Mouse (Mus musculus) kidney, adult 8-10 months (tissue): ENCODE measurements around the gene Dcakd.

ENCODE experiments used
- DNase-seq, 2 experiments: peaks; one replicate each; pipeline ENCODE4 v3.0.0; 2022

The Dcakd gene

DNA sequence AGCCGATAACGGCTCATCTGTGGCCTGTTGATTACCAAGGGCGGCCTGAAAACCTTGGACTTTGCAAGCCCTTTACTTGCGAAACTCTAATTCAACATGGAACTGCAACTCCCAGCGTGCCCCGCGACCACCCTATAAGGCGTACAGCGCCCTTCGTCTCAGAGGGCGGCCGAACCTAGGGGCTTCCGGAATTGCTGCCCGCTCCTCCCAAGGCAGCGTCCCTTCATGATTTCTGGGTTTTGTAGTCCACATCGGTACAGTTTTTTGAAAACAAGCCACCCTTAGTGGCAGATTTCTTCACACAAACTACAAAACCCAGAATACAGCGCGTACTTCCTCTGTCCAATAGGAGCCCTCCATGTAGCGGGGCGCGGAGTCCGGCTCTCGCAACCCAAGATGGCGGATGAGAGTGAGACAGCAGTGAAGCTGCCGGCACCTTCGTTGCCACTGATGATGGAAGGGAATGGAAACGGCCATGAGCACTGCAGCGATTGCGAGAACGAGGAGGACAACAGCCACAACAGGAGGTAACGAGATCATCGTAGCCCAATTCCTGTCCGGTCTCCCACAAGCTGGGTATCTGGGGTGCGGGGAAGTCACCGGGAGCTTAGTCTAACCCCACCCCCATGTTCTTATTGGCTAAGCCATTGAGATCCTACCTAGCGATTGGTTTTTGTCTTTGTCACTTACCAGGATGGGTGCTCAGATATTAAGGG, at the start of gene Dcakd, which contains the start of gene Nmt1:
Dcakd (minus strand) TSS at position 158 of the 716 bp plus-strand sequence.
Nmt1 (plus strand) TSS at position 15 of the 716 bp plus-strand sequence.
- peak; percentile 95 to 98 for DNase-seq

DNA sequence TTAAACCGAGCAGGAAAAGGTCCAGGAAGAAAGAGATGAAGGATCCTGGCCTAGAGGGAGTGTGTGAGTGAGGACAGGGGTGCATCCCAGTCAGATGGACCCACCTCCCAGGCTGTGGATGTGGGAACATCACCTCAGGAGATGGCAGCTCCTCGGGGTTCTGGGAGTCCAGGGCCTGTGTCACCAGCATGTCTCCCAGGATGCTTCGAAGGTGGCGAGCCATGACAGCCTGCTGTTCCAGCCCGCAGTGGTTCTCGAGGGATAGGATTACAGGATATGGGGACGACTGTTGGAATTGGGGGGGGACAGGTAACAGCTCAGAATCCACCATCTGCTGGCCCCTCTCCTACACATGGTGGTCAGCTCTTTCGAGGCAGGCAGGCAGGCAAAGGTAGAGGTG, 48.4 kb upstream of the Dcakd start:
- no peak for DNase-seq

DNA sequence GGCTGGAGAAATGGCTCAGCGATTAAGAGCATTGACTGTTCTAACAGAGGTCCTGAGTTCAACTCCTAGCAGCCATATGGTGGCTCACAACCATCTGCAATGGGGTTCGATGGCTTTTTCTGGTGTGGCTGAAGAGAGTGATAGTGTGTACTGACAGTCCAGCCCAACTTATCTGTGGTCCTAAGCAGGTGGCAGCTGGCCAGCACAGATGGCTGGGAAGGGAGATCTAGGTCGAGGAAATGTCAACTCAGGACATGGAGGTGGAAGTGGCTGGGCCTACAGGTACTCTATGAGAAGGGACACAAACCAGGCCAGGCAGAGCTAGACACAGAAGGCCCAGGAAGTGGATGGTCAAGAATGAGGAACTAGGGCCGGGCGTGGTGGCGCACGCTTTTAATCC, 47.9 kb upstream of the Dcakd start:
- DNase-seq, result no peak

DNA sequence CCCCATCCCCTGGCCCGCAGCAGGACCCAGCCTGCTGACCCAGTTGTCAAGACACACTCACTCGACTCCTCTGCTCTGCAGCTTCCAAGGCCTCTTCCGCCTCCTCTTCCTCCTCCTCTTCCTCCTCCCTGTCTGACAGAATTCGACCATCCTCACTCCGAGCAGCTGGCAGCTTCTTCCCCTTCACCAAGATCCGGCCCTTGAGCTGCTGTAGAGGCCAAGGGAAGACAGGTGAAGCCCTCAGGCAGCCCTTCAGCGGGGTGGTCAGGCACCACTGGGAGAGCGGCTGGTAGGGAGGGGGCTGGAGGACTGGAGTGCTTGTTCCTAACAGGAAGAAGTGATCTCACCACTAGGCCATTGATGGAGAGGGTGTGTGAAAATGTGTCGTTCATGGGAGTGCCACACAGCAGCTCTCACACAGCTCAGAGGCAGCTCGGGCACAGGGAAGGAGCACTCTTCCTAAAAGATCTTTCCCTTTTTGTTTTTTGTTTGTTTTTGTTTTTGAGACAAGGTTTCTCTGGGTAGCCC, 46.7 kb upstream of the Dcakd start:
- no peak for DNase-seq

DNA sequence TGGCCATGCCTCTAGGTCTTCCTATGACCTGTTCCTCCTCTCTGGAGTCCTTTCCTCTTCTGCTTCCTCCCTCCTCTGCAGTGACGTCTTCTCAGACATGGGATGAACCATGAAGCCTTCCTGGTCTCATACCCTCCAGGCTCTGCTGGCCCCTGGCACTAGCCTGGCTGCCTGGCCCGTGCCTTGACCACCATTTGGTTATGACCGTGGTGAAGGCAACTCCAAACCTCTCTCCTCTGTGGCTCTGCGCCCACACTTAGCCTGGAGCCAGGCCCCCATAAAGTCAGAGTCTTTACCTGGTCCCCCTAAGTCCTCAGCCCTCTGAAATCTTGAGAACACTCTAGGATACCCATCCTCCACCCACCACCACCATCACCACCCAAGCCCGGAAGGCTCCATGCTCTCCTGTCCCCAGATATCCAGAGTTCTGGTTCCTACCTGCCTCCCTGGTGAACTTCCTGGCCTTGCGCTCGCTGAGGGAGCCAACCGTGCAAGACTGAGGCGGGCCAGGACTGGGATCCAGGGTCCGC, 46.1 kb upstream of the Dcakd start:
- no peak for DNase-seq

DNA sequence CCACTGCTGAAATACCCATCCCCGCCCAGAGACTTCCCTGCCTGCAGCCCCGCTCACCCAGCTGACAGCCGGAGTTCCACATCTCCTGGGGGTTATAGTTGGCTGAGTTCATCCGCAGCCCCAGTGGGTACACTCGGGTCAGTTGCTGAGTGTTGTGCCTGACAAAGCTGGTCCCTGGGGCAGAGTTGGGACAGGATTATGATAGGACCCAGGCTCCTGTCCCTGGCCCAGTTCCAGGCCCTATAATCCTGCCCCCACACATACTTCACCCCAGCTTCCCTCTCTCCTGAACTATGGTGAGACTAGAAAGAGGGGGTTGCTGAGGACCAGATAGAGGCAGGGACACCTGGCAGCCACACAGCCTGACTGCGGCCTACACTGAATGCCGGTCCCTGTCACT, 45.5 kb upstream of the Dcakd start:
- DNase-seq, result no peak

DNA sequence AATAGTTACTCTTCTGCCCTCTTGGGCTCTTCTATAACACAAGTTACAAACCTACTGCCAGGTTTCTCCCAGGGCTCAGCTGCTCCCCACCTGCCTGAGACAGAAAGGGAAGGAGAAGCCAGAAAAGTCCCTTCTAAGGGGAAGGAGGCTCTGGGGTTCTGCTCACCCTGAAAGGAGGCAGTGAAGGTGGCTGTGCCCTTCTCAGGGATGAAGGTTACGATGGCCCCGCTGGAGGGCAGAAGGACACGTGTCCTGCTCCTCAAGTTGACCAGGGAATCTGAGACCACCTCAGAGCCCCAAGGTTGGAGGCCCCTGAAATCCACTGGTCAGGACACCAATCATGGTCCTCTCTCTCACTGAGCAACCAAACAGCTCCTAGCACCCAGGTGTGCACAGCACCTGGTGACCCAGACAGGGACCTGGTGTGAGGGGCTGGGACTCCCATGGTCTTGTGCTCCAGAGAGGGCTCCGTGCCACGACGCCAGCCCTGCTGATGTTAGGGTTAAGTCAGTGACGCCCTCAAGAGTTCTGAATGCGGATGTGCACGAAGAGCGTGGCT, 42.3 kb upstream of the Dcakd start:
- DNase-seq, result no peak

DNA sequence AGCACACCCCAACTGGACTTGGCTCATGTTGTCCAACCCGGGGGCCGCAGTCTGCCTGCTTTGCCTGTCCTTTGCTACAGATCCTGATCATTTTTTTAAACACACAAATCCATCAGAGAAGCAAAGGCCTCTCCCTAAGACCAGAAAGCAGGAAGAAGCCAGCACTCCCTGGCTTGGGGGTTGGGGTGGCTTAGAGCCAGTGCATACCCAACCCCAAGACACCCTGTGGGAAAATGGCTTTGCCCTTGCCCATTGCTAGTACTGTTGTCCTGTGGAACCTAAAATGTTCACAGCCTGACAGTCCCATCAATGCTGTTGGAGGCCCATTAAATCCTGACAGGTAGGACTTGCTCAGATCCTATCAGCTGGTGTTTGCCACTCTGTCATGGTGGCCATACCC, 41.6 kb upstream of the Dcakd start:
- no peak for DNase-seq

DNA sequence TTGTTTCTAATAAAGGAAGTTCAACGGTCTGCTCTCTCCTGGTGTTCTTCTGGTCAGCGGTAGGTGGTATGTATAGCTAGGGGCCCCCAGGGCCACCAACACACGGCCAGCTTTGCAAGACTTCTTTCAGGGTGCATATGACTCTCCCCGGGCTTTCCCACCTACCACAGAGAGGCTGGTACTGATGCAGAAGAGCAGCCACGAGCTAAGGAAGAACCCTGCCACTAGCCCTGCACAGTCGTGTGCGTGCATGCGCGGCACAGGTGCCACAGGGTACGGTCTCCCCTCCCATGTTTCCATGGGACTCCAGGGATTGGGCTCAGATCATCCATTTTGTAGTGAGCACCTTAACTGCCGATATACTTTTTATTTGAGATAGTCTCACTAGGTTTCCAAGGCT, 40.8 kb upstream of the Dcakd start:
- DNase-seq, result no peak

DNA sequence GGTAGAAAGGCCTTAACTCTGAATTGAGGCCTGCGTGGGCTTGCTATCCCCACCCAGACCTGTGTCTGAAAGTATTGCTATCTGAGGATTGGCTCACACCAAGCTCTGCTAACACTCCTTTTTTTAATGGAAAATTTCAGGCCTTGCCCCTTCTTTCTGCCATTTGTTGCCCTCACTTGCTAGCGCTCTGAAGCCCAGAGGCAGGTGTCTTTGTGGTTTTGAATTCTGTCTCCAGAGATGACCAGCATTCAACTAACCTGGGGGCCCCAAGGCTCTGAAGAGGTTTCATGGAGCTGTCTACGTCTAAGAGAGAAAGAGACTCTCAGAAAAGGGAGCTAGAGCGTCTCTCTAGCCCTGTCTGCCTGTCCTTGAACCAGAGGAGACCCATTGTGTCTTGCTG, 40.1 kb upstream of the Dcakd start:
- no peak for DNase-seq

DNA sequence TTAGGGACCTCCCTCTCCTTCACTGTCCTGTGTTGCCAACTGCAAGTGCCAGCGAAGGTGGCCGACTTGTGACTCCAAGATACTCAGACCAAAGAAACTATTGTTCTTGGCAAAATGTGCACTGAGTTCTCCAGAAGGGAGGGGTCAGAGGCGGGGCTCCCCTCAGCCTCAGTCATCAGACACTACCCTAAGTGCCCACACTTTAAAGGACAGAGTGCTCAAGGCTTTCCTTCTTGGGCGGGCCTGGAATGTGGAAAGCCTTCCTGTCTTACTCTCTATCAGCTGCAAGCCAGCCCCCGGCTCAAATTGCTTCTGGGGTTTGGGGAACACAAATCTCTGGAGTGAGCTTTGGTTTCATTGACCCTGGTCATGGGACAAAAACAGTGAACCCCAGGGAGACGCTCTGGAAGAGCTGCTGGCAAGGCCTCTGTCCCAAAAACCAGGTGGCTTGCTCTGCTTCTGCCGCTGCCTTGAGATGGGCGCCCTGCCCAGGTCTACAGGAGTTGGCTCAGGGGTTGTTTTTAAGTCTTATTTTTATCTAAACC, 39.4 kb upstream of the Dcakd start:
- DNase-seq, result peak; percentile 25 to 32

DNA sequence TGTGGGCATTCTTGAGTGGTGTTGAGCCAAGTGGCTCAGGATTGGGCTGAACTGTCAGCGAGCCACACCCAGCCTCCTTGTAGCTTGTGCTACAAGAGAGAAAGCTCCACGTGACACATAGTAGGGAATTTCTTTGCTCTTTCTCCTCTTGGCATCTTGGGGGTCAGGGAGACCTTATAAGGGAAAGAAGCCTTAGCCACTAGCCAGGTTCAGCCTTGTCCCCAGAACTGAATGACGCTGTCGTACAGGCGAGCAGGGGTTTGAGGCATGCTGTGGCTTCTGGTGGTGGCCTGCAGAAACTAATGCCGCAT, 38.9 kb upstream of the Dcakd start:
- DNase-seq, result no peak

DNA sequence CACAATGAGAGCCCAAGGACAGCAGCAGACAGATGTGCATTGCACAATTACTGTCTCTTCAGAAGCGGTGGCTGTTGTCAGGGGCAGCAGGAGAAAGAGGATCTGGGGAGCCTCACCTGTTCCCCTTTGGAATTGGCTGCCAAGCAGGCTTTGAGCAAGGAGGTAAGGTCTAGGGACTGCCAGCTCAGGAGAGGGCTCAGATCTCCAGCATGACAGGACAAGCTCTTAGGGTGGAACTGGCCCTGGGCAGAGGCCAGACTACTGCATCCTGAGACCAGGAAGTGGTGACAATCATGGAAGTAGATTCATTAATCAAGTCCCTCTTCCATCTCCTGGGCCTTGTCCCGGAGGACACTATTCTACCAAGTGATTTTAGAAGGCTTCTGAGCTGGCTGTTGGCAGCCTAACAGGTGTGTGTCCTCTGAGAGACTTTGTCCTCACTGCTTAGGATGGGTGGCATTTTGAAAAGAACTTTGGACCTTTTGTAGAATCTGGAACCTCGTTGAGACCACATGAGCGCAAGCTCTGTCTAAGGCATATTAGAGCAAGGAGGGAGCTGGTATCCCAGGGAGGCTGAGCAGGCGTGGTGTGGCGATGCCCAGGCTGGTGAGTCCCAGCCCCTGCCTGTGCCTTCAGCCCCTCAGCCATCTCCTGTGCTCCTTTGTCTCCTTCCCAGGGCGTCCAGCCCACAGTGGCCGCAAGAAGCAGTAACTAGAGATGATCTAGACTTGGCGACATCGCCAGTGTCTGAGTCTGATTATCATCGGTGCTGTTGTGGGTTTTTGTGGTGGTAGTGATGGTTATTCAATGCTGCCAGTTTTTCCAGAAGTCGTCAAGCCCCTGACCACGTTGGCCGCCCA, 38.3 kb upstream of the Dcakd start:
- peak; percentile 30 to 33 for DNase-seq

DNA sequence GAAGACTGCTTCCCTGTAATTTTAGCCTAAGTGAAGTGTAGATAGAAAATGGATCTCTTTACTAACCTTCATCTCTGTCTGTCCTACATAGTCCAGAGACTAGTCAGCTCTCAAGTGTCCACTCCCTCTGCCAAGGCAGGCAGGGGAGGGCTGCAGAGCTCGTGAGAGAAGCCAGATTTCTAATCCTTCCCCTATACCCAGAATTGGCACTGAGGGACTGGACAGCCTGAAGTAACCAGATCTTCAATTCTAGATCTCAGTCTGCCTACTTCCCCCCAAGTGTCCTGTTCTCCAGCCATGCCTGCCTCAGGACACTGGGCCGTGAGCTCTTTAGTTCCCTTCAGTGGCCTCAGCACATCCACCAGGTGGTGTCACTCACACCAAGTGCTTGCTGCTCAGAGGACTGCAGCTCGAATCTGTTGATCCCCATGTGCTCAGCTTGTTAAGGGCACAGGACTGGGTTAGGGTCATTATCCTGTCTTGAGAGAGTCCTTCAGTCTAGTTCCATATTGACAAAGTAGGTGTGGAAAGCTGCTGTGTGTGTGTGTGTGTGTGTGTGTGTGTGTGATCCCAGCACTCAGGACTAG, 30.5 kb upstream of the Dcakd start:
- no peak for DNase-seq

DNA sequence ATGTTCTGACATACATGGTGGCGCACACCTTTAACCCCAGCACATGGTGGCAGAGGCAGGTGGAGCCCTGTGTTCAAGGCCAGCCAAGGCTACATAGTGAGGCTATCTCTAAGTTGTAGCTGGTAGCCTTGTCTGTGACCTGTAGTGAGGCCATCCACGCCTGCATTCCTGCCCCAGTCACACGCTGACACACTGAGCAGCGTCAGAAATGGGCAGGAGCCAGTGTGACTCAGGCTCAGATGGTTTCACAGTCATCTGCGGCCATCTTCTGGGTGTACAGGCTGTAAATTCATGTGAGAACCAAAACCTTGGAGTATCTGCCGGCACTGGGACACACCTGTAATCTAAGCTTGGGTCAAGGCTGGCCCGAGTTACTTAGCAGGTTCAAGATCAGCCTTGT, 28.5 kb upstream of the Dcakd start:
- no peak for DNase-seq

DNA sequence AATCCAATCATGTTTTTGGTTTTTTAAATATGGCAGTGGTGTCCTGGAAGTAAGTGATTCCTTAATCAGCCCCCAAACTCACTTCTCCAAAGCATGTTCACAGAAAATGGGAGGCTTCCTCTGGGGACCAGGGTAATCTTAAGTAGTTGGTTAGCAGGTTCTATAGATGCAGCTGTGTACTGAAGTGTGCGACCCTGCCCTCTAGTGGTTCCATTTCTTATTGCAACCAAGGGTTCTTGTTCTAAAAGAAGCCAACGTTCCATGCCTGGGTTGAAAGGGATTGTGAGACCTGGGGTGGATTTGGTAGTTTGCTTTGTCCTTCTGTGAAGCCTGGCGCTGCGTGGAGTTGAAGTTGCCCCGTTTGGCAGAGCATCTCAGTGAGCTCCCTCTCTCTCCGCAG, 26.7 kb upstream of the Dcakd start:
- DNase-seq, result peak; percentile 54 to 79

DNA sequence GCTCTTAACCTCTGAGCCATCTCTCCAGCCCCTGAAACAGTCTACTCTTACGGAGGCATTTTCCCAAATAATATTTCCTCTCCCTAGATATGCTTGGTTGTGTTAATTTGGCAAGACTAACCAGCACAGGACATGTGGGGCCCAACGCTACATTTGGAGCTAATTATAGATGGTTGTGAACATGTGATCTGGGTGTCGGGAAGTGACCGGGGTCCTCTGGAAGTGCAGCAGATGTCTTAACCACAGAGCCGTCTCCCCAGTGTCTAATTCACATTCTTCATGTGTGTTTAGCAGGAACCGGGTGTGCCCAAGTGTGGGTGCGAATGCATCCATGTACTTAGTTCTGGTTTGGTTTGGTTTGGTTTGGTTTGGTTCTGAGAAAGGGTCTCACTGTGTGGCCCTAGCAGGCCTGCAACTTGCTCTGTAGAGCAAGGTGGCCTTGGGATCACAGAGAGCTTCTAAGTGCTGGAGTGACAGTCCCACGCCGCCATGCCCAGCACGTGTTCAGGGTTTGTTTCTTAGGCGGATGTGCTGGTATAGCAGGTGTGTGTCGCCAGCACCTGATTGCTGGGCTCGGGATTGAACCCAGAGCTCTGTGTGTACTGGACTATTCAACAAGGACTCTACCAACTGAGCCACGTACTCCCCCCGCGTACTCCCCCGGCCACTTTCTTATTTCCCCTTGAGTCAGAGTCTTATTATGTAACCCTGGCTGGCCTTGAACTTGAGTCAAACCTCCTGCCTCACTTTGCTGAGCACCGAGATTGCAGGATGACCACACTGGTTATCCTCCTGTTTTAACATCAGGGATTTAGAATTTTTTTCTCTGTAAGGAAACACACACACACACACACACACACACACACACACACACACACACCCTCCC, 25.3 kb upstream of the Dcakd start:
- DNase-seq, result no peak

DNA sequence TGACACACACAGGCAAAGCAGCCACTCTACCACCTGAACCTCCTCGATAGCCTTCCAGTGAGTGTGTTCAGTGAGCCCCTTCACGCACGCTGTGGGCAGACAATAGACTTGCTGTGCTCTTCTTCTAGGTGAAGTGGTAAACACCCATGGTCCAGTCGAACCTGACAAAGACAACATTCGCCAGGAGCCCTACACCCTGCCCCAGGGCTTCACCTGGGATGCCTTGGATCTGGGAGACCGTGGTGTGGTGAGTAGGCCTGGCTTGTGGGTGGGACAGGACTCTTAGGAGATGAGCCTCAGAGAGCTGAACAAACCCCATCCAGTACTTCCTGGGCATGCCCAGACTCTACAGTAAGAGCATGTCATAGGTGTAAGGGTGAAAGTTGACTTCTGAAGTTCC, 23.9 kb upstream of the Dcakd start:
- DNase-seq, result no peak

DNA sequence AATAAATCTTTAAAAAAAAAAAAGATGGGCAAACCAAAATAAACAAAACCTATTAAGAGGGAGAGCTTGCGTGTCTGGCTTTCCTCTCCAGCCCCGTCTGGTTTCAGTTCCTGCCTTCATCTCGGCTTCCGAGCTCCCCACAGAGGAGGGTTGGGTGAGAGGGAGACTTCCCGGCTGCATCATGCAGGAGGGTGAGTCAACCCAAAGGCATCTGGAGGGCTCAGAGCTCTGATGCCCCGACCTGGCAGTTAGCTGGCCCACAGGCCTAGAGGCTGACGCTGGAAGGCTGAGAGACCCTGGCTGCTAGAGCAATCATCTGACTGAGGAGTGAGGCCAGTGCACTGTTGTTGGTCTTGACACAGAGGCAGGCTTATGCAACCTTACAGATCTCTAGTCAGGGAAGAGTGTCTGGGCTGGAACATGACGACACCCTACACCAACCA, 23.1 kb upstream of the Dcakd start:
- no peak for DNase-seq

DNA sequence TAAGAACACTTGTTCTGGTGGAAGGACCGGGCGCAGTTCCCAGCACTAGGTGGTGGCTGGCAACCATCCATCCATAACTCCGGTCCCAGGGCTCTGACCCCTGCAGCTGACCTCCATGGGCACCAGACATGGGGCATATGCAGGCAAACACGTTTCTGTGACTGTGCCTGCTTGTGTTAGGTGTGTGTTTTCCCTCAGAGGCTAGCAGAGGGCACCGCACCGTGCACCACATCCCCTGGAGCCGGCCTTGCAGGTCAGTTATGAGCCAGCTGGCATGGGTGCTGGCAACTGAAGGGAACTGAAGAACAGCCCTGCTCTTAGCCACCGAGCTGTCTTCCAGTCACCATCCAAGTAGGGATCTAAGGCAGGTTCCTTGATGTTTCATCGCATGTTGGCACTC, 22.0 kb upstream of the Dcakd start:
- DNase-seq, result no peak

DNA sequence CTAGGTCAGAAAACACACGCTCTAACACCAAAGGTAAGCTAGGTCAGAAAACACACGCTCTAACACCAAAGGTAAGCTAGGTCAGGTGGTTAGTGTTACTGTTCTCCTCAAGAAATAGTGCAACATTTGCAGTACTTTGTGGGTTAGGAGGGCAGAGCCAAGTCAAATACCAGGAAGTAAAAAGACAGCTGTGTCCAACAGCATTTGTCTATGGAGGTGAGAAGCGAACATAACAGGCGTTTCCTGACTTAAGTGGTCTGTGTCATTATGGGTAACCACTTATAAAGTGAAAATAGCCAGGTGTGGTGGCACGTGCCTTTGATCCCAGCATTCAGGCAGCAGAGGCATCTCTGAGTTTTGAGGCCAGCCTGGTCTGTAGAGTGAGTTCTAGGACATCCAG, 21.5 kb upstream of the Dcakd start:
- DNase-seq, result no peak

DNA sequence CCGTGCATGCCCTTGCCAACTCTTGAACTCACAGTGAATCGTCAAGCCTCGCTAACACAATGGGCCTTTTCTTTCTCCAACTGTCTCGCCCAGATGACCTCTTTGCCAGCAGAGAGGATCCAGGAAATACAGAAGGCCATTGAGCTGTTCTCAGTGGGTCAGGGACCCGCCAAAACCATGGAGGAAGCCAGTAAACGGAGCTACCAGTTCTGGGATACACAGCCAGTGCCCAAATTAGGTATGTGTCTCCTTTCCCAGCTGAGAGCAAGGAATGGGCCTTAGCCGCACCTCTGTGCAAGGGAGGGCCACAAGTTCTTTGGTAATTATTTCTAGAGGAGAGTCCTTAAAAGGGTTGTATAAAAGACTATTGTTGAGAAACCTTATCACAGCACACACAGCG, 18.2 kb upstream of the Dcakd start:
- no peak for DNase-seq
